Mouse (Mus musculus) monocyte, adult 2 months (primary cell): ENCODE measurements at regions not wholly inside any gene's neighbourhood (a gene's known extent, or its start where the extent isn't known, plus 50 kb on each side); places are given as distances from the start of the nearest gene placed in this dataset.
"Not testable (repeated sequence)": the region's sequence is repeated elsewhere in the genome, so short reads cannot be mapped to it uniquely, and the experiment has no call there.

ENCODE experiments used
- DNase-seq, 2 experiments: peaks; one replicate each; pipeline ENCODE4 v3.0.0; 2022; ENCODE audit warnings: low spot score in 2 of 2, low read depth in 1 of 2

DNA sequence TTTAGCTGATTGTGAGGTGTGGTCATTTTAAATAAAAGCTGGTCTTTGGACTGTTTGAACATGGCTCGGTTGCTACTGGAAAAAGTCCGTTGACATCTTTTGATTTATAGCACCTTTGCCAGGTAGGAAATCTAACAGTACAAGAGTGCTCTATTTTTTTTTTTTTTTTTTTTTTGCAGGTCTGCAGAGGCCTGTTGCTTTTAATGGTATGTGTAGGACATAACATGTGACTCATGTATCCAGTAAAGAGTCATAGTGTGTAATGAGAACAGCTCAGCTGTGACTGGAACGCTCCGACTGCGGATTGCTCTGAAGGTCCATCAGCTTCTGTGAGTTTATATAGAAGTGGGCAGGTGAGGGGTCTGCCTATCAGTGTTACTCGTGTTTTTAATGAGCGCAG is 190.0 kb upstream of the Tmem45b start:
- DNase-seq, result no peak

DNA sequence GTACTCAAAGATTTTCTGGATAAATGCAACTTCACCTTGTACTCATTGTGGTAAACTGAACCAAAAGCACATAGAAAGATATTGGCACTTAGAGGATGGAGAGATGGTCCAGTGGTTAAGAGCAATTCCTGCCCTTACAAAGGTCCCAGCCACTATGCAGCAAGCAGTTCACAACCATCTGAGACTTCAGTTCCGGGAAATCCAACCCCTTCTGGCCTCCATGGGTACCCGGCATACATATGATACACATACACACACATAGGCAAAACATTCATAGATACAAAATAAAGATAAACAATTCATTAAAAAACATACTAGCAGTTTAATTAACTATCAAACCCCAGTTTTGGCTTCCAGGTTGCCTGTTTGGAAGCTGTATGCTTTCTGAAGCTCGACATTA is 189.5 kb upstream of the Tmem45b start:
- no peak for DNase-seq

DNA sequence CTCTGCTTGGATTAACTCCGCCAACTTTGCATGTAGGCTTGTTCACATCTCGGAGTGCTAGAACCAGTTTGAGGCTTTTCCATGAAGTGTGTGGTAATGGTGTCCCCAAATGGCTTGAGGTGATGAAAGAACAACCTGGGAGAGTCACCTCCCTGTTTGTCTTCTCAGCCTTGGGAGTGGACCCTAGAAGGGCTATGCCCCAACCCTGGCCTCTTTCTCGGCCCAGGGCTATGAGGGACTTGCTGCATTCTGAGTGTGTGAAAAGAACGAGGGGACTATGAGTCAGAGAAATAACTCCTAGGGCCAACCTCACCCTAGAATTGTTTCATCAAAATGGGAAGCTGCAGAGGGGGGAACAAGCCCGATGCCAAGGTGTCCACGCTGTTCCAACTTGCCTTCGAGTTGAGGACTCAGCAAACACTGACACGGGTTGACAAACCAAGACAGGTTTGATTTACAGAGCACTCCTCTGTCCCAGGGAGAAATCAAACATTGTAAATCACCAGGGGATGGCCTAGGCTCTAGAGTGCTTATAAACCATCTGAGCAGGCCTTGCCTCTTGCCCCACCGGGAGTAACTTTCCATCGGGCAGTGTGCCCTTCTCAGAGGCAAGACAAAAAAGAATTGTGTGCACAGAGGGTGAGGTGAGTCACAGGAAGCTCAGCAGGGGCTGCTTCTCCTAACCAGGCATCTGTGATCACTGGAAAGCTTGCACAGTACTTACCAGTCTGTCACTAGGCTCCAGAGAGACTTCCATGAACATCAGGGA is 186.3 kb upstream of the Tmem45b start:
- no peak for DNase-seq

DNA sequence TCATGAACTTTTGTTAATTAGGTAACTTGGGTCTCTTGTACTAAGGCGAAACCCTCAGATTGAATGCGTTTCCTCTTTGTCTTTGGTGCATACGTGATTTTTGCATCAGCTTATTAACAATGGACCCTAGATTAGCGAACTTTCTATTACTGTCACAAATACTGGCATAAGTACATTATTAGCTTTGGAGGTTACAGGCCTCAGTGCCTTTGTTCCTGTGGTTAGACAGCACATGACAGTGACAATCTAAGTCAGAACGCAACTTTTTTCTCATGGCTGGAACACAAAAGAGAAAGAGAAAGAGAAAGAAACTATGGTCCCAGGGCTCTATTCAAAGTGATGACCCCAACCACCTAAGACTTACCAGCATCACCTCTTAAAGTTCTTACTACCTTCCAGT is 184.8 kb upstream of the Tmem45b start:
- DNase-seq, result no peak

DNA sequence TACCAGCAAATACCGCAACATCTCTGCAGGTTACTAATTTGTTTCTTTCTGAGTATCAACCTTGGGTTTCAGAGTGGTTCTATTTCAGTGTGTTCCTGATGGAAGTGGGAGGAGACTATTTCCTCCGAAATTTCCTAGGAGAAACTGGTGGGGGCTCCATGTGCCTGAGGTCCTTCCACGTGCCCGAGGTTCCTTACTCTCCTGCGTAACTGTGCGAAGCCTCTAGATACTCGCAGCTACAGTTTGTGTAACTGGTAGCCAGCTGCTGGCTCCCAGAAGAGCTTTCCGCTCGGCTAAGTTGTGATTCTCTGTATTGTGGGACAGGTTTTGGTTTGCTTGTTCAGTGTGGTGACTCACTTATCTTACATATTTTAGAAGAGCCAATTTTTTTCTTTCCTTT is 184.3 kb upstream of the Tmem45b start:
- DNase-seq, result no peak

DNA sequence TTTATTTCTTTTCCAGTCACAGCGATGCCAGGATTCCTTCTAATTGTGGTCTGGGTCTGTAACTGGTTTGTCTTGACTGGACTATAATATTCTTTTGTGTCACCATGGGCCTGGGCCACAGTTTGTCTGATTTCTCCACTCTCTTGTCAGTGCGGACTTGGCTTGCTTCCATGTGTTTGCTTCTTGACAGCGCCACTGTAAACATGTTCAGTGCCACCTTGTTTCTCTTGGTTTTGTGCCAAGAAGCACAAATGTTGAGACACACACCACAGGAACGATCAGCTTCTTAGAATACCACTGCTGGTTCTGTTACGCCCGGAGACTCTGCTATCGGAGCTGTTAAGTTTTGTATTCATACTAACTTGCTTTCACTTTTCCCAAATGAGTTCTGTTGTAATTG is 180.9 kb upstream of the Tmem45b start:
- no peak for DNase-seq

DNA sequence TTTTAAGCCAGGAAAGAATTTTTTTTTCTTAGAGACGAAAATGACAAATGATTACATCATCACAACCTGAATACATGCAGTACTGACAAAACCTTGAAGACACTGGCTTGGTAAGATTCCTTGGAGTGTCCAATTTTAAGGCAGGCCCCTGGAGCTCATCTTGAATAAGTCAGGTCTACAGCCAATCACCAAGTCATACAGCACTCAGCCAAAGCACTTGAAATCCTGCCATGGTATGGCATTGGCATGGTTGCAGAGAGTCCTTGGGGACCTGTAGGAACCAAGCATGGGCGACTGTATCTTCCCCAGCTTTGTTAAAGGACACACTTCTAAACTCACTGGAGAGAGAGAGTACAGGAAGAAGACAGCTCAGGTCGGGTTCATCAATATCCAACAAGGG is 179.8 kb upstream of the Tmem45b start:
- no peak for DNase-seq

DNA sequence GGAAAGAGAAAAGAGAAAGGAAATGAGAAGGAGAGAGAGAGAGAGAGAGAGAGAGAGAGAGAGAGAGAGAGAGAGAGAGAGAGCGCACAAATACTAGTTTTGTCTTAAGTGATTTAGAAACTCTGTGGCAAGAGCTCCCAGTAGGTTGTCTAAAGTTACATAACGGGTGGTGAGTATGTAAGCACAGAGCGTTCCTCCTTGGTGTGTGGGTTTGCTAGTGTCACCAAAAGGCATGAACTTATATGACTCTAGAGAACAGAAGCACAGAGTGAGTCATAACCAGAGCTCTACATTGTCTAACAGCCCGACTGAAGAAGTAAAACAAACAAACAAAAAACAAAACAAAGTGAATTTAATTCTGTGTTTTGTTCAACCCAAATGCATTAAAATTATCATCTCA is 177.9 kb upstream of the Tmem45b start:
- no peak for DNase-seq

DNA sequence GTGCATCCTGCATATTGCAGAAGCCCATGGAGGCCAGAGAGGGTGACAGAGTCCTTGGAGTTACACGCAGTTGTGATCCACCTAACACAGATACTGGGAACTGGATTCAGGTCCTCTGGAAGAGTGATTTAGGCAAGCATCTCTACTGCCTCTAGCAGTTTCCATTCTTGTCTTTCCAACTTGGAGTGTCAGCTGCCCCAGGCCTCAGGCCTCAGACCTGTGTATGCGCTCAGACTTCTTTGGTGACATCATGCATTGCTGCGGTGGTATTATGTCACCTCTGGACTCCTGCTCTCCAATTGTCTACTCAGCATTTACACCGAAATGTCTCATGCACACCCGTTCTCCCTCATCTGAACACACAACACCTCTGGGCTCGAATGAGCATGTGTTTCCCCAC is 164.0 kb upstream of the Tmem45b start:
- no peak for DNase-seq

DNA sequence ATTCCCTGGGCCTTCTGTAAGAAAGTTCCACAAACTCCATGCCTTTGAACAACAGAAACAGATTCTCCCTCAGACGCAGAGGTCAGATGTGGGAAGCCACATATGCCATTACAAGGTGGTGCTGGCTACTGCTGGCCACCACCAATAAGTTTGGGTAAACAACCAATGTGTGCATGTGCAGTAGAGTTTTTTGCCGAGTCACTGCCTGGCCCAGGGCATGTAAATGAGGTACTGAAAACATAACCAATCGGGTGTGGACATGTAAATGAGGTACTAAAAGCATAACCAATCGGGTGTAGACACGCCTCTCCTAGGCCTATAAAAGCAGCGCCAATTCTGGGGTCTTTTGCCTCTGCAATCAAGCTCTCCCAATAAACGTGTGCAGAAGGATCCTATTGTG is 157.3 kb upstream of the Tmem45b start:
- DNase-seq, result not testable (repeated sequence)

DNA sequence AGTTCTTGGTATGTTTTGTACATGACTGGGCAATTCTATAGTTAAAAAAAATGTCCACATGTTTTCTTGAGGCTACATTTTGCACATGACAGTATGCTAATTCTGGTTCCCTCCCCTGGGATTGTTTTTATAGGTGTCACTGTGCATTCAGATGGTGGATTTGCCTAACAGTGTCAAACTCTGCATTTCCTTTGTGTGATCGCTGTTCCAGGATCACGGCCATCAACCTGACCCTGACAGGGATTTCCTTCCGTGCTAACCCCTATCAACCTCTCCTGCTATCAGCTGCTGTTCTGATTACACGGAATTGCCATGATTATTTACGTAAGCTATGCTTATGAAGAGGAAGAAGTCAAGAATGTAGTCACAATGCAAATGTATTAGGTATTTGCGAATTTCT is 155.1 kb upstream of the Tmem45b start:
- no peak for DNase-seq

DNA sequence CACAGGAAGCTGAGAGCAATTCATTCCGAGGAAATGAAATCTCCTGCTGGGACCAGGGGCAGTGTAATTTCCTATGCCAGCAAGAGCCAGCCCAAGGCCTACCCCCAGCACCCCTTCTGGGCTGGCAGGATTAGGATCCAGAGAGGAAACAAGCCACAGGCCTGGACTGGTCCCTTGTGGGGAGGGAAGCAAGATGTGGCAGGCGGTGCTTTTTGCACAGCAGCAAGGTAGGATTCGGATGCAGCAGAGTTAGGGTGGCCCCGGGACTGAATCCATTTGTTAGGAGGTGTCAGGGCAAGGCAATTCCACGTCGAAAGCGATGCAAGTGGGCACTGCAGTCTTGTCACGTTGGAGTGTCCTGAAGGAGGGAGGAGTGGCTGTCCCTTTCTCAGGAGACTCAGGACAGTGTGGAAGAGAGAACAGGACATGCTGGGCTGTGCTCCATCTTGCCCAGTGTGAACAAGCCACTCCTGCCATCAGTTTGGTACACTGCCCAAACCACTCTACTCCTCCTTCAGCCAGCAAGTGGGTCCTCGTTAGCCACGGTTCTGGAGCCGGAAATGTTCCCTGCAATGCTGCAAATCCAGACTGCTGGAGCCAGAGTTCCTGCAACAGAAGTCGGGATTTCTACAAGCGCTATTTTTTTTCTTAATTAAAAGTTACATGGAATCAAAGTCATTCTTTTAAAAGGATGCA is 150.1 kb upstream of the Tmem45b start:
- no peak for DNase-seq

DNA sequence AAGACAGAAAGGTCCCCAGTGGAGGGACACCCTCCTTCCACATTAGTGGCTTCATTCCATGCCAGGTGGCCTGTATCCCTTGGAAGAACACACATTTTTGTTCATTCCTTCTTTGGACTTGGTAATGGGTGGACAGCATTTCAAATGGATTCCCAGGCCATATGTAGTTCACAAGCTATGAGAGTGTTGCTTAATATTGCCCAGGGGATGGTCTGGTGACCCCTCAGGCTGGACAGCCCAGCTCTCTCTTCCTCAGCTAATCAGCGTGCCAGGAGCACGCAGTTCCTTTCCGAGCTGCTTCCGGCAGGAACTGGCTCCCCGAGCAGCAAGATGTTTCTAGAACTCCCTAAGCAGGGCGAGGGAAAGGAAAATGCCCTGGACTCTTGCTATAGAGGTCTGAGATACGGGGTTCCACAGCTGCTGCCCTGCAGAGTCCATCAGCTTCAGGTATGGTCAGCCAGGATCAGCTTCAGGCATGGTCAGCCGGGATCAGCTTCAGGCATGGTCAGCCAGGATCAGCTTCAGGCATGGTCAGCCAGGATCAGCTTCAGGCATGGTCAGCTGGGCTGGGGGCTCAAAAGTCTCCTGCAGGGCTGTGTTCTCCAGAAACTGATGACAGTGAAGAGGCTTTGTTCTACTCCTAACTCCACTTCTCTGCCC is 146.9 kb upstream of the Tmem45b start:
- DNase-seq, result no peak

DNA sequence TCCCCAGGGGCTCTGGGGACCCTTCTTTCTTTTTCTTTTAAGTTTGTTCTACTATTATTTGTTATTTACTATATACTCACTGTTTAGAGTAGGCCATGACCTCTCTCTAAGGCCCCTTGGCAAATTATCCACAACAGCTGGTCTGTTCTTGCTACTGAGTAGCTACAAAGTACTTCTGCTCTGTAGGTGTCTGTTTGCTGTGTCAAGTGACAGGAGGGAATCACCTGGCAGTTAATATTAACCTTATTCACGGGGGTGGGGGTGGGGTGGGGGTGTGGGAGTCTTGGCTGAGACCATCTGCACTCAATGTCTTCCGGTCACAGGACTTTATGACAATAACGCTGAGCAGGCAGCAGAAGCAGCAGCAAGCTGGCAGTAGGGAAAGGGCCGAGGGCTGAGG is 146.4 kb upstream of the Tmem45b start:
- no peak for DNase-seq

DNA sequence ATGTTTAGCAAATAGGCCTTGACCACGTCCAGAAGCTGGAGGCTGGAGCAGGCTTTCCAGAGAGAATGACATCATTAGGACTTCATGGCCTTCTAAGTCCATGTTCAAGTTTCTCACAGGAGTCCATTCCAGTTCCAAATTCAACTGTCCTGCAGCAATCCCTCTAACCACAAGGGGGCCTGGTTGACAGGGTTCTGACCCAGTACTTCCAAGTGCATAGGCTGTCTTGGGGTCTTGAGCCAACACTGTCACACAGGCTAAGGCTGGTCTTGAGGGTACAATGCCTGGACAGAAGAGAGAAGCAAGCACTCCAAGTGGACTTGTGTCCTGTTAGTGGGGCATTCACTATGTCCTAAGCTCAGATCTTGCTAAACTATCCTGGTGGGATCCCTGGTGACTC is 145.9 kb upstream of the Tmem45b start:
- no peak for DNase-seq

DNA sequence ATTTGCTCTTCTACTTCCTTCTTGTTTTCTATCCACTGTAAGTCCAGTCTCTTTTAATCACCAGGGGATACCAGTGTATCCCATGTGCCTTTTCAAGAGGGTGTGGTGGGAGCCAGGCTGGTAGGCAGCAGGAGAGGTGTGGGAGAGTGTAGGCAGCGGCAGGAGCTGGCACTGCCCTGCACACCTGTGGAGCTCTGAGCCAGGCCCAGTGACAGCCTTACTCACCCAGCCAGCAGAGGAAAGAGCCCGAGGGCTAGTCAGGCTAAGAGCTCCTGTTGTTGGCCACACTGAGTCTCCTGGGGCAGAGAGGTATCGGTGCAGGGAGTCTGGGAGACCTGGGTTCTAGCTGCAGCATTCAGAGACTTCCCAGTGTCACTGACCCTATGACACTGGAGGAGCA is 145.5 kb upstream of the Tmem45b start:
- DNase-seq, result no peak

DNA sequence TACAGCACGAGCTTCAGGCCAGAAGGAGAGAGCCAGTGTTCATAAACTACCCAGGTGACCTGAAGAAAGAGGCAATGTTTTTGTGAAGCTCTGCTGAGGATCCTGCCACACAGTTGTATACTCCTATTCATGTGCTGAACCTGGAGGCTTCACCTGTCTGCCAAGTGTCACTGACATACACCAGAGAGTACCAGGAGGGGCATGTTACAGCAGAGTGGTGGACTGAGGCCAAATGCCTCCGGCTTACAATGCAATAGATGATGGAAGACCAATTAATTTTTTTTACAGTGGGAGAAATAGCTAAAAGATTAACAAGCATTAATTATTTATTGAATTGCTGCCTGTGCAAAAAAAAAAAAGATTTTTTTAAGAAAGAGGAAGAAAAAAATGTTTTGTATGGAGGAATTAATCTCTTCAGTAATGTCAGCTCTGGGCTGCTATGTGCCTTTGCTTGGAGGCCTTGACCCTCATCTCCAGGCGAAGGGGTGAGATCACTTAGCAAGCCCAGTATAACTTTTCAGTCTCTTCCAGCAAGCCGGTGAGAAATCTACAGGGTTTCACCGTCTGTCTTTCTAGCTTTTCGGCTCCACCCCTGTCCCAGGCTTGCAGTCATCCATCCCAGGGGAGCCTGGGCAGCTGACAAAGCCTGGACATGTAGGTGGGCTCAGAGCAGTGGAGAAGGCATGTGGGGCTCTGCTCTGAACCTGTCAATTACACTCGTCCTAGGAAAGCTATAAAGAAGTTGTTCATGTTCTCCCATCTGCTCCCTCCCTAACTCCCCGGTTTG is 144.0 kb upstream of the Tmem45b start:
- no peak for DNase-seq

DNA sequence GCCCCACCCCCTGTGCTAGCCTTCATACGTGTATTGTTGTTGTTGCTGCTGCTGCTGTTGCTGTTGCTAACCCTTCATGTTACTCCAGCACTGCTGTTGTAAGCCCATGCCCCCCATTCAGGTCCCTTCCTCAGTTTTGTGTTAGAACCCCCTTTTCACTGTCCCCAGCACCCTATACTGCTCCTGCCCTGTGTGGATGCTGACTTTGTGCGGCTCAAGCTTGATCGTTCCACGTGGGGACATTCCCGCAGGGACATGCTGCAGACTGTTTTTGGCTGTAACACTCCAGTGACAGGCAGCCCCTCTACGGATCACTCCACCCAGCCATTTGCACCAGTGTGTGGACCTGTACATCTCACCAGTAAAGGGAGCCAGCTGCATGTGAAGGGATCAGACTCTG is 142.7 kb upstream of the Tmem45b start:
- DNase-seq, result no peak

DNA sequence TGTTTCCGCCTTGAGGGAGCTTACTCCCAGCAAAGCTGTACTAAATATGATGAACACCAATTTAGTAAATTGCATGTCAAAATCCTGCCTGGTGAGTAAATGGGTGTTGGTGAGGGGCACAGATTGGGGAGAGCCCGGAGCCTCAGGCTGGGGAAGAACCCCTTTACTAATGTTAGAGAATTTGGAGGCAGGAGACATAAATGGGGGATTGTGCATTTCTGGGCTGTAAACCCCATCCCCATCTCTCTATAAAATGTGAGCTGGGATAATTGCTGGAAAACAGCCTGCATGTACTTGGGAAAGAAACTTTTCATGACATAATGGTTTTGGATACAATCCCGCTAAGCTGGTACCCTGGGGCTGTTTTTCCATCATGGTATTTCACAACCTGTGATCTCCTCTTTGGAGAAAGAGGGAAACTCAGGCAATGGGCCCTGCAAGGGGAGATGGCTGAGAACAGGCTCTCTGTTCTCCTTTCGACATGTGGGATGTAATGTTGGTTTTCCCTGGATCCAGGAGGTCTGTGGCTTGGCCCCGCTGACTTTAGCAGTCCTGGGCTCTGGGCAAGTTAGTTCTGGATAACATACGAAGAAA is 140.3 kb upstream of the Tmem45b start:
- DNase-seq, result no peak

DNA sequence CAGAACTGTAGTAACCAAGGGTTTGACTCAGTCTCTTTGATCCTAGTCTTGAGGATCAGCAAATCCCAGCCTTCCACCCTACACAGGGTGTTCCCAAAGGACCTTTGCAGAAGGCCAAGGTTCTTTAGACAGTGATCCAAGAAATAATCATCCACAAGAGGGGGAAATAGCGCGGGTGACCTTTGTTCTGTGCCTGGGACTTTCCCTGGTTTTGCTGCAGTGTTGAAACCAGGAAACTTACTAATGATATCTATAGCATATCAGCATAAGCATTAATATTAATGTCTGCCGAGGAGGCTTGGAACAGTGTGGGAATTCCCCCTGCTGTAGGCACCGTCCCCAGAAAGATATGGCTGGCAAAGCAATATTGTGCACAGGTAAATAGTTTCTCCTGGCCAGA is 138.4 kb upstream of the Tmem45b start:
- DNase-seq, result no peak

DNA sequence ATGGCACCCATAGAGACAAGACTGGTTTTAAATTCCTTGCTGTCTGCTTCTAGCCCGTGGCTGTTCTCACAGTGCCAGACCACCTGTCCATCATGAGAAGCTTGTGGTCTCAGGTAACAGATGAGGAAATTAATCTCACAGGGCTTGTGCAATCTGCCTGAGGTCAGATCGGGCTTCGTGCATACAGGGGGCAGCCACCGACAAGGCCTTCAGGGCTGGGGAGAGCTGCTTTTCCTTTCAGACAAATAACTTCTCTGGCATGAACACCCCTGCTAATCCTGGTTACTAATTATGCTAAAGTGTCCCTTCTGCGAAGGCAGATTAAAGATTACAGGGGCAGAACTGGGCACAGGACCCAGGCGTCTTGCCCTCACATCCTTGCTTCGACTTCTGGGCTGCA is 130.8 kb upstream of the Tmem45b start:
- DNase-seq, result no peak
